Mouse (Mus musculus) heart, embryonic 13.5 days (tissue): Measurements from ENCODE around the gene Vmn1r232. TPM values are rescaled to one million over a fixed set of nuclear protein-coding genes. Genes with fewer than 3 reads are reported as not detected.

Source experiments
- ATAC-seq: fragments of 200-750 bp; cut with Nextera tagmentation; 2 replicates; pipeline ENCODE4 v1.8.0; 2017; ENCODE audit warnings: moderate TSS enrichment; ENCODE audit not compliant: insufficient number of reproducible peaks, low FRiP score, low TSS enrichment; ENCODE audit errors: extremely low read depth
- H3K27ac ChIP-seq: fragments of 300-500 bp; sonication (generic); replicated peaks from 2 replicates; pipeline ENCODE4 v1.5.1; 2015; ENCODE audit warnings: moderate library complexity, mild to moderate bottlenecking, inconsistent platforms
- H3K27me3 ChIP-seq: fragments of 300-500 bp; sonication (generic); replicated peaks from 2 replicates; pipeline ENCODE4 v1.6.1; 2015; ENCODE audit warnings: mild to moderate bottlenecking, inconsistent platforms
- H3K36me3 ChIP-seq: fragments of 300-500 bp; sonication (generic); 2 replicates; pipeline ENCODE4 v1.6.1; 2015; ENCODE audit warnings: mild to moderate bottlenecking, inconsistent platforms
- H3K4me1 ChIP-seq: fragments of 300-500 bp; sonication (generic); 2 replicates; pipeline ENCODE4 v1.6.1; 2015; ENCODE audit warnings: inconsistent platforms
- H3K4me2 ChIP-seq: fragments of 300-500 bp; sonication (generic); 2 replicates; pipeline ENCODE4 v1.6.1; 2015; ENCODE audit warnings: inconsistent platforms, mild to moderate bottlenecking, moderate library complexity
- H3K4me3 ChIP-seq: fragments of 300-500 bp; sonication (generic); 2 replicates; pipeline ENCODE4 v1.5.1; 2015; ENCODE audit warnings: moderate library complexity, mild to moderate bottlenecking, inconsistent platforms
- H3K9ac ChIP-seq: fragments of 300-500 bp; sonication (generic); 2 replicates; pipeline ENCODE4 v1.6.1; 2015; ENCODE audit warnings: inconsistent platforms, mild to moderate bottlenecking, moderate library complexity
- H3K9me3 ChIP-seq: fragments of 300-500 bp; sonication (generic); 2 replicates; pipeline ENCODE4 v1.6.1; 2016; ENCODE audit warnings: inconsistent platforms
- WGBS: fragments of 180-500 bp; shearing (Covaris S2); methylation state at CpG from one replicate; pipeline ENCODE4 v1.1.7; 2015; ENCODE audit warnings: mixed read lengths; 5-methylcytosine and 5-hydroxymethylcytosine counted together
- polyA plus RNA-seq: library from polyadenylated mRNA; unstranded; fragments of >200 nt; fragmentation: Nextera tagmentation; extraction: Ambion mirVana; gene quantifications from 2 replicates; pipeline ENCODE4 v1.2.1, GENCODE M21; 2015

Gene Vmn1r232
- not detected in 2 replicates for polyA plus RNA-seq

GRCm38 (mm10) chr17:20919614-20920013 lies at the start of gene Vmn1r232:
Gene Vmn1r232 (minus strand): TSS chr17:20919714.
- Histone ChIP-seq H3K4me2 (no peak within 1 kb of the TSS), H3K27me3 (no peaks in the 10 kb centered on the region), H3K4me1 (no peaks in the 10 kb centered on the region), H3K27ac (no peak within 1 kb of the TSS), H3K9ac (no peak within 1 kb of the TSS), H3K36me3 (no peaks in the 10 kb centered on the region), H3K4me3 (no peak within 1 kb of the TSS), H3K9me3 (no peaks in the 10 kb centered on the region)
- WGBS, result 43% methylated on average over 1 of the region's 1 CpGs
- ATAC-seq, result no peak

- H3K4me1 ChIP-seq, result no peaks in the 10 kb centered on the region
- H3K4me3 ChIP-seq, result no peak overlapping the region
- H3K9ac ChIP-seq, result no peak overlapping the region
- H3K9me3 ChIP-seq, result no peaks in the 10 kb centered on the region
- ATAC-seq, result no peak
- peaks cover 90% of the 10 kb centered on the region for H3K36me3 ChIP-seq
- H3K4me2 ChIP-seq, result no peak overlapping the region
- H3K27ac ChIP-seq, result no peak overlapping the region
- H3K27me3 ChIP-seq, result no peaks in the 10 kb centered on the region
Observed at GRCm38 (mm10) chr17:20966681-20967080, 47.2 kb upstream of the Vmn1r232 start.

GRCm38 (mm10) chr17:20965421-20965820 lies 45.9 kb upstream of the Vmn1r232 start:
- Histone ChIP-seq H3K36me3 (peaks cover 97% of the 10 kb centered on the region), H3K9me3 (no peaks in the 10 kb centered on the region), H3K4me2 (no peak overlapping the region), H3K27ac (no peak overlapping the region), H3K9ac (no peak overlapping the region), H3K4me3 (no peak overlapping the region), H3K4me1 (no peaks in the 10 kb centered on the region), H3K27me3 (no peaks in the 10 kb centered on the region)
- no peak for ATAC-seq
- WGBS, result 83% methylated on average over 4 of the region's 4 CpGs

GRCm38 (mm10) chr17:20960386-20960785 lies 40.9 kb upstream of the Vmn1r232 start:
- H3K4me2 ChIP-seq, result no peak overlapping the region
- H3K9me3 ChIP-seq, result no peaks in the 10 kb centered on the region
- H3K27me3 ChIP-seq, result no peaks in the 10 kb centered on the region
- H3K27ac ChIP-seq, result no peak overlapping the region
- no peak overlapping the region for H3K9ac ChIP-seq
- no peak for ATAC-seq
- no peak overlapping the region for H3K4me3 ChIP-seq
- no peaks in the 10 kb centered on the region for H3K4me1 ChIP-seq
- 93% methylated on average over 5 of the region's 5 CpGs for WGBS
- H3K36me3 ChIP-seq, result peaks cover 100% of the 10 kb centered on the region

GRCm38 (mm10) chr17:20946636-20947035 lies 27.1 kb upstream of the Vmn1r232 start:
- no peak for ATAC-seq
- Histone ChIP-seq H3K9ac (peak overlapping the region; percentile 92), H3K27ac (peak overlapping the region; percentile 97; the same call in 1 of the 2 replicates), H3K27me3 (no peaks in the 10 kb centered on the region), H3K4me1 (peaks cover 52% of the 10 kb centered on the region), H3K4me2 (peak overlapping the region; percentile 73), H3K9me3 (no peaks in the 10 kb centered on the region), H3K4me3 (peak overlapping the region; percentile 86), H3K36me3 (peaks cover 6% of the 10 kb centered on the region)

GRCm38 (mm10) chr17:20946026-20946565 lies 26.6 kb upstream of the Vmn1r232 start:
- peaks cover under 1% of the 10 kb centered on the region; the same call in 1 of the 2 replicates for H3K36me3 ChIP-seq
- under 1% methylated on average over 13 of the region's 13 CpGs for WGBS
- H3K4me2 ChIP-seq, result peak overlapping the region; percentile 73
- H3K9ac ChIP-seq, result peak overlapping the region; percentile 92
- no peak for ATAC-seq
- H3K27me3 ChIP-seq, result no peaks in the 10 kb centered on the region
- H3K4me3 ChIP-seq, result peak overlapping the region; percentile 86
- no peaks in the 10 kb centered on the region for H3K9me3 ChIP-seq
- H3K4me1 ChIP-seq, result peaks cover 52% of the 10 kb centered on the region
- peak overlapping the region; percentile 97 for H3K27ac ChIP-seq

- Histone ChIP-seq H3K9ac (peak within 1 kb of the TSS; percentile 92), H3K27me3 (no peaks in the 10 kb centered on the region), H3K36me3 (no peaks in the 10 kb centered on the region), H3K4me2 (peak within 1 kb of the TSS; percentile 77), H3K4me1 (peaks cover 45% of the 10 kb centered on the region), H3K4me3 (peak within 1 kb of the TSS; percentile 86), H3K9me3 (no peaks in the 10 kb centered on the region), H3K27ac (peak within 1 kb of the TSS; percentile 97)
- under 1% methylated on average over 69 of the region's 69 CpGs for WGBS
- ATAC-seq, result peak; percentile 98
Observed at GRCm38 (mm10) chr17:20944985-20945891, 25.7 kb upstream of the Vmn1r232 start, which contains the start of gene Ppp2r1a. Gene Ppp2r1a (plus strand): TSS chr17:20945311.

- Histone ChIP-seq H3K4me3 (peak overlapping the region; percentile 86), H3K9ac (peak overlapping the region; percentile 85), H3K36me3 (no peaks in the 10 kb centered on the region), H3K9me3 (no peaks in the 10 kb centered on the region), H3K4me1 (peaks cover 34% of the 10 kb centered on the region), H3K27ac (peak overlapping the region; percentile 95), H3K27me3 (no peaks in the 10 kb centered on the region), H3K4me2 (peak overlapping the region; percentile 77)
- WGBS, result 59% methylated on average over 3 of the region's 3 CpGs
- no peak for ATAC-seq
Observed at GRCm38 (mm10) chr17:20944226-20944625, 24.7 kb upstream of the Vmn1r232 start.

GRCm38 (mm10) chr17:20904991-20905390 lies 14.5 kb downstream of the Vmn1r232 start, which contains the start of gene Vmn1r231:
Gene Vmn1r231 (minus strand): TSS chr17:20905091.
- no peak within 1 kb of the TSS for H3K4me3 ChIP-seq
- 43% methylated on average over 2 of the region's 2 CpGs for WGBS
- H3K27me3 ChIP-seq, result no peaks in the 10 kb centered on the region
- H3K4me1 ChIP-seq, result no peaks in the 10 kb centered on the region
- H3K9ac ChIP-seq, result no peak within 1 kb of the TSS
- H3K4me2 ChIP-seq, result no peak within 1 kb of the TSS
- H3K27ac ChIP-seq, result no peak within 1 kb of the TSS
- no peaks in the 10 kb centered on the region for H3K36me3 ChIP-seq
- 0 out of 2 replicates have a peak, but pooled peaks cover 3% of the 10 kb centered on the region for H3K9me3 ChIP-seq
- no peak for ATAC-seq
